Mouse (Mus musculus): ENCODE measurements at regions not wholly inside any gene's neighbourhood (a gene's known extent, or its start where the extent isn't known, plus 50 kb on each side); places are given as distances from the start of the nearest gene placed in this dataset.

GRCm38 (mm10) chr13:90474507-90474906 lies 385.1 kb upstream of the Xrcc4 start:
- no peak for DNase-seq (ENCODE audit: low spot score)
- Histone ChIP-seq H3K4me2 (replicated peaks; ENCODE audit: low read depth, low read length) (no peak overlapping the region), H3K27ac (ENCODE audit: low read depth, low read length) (no peak overlapping the region), H3K9ac (ENCODE audit: low read depth, low read length) (no peak overlapping the region), H3K27me3 (ENCODE audit: control insufficient read depth, insufficient read depth, low read length) (no peaks in the 10 kb centered on the region), H3K4me1 (replicated peaks; ENCODE audit: control insufficient read depth, insufficient read depth, low read length) (no peaks in the 10 kb centered on the region), H3K4me3 (ENCODE audit: low read depth, low read length) (no peak overlapping the region), H3K9me3 (ENCODE audit: control insufficient read depth, low read length) (no peaks in the 10 kb centered on the region), H3K36me3 (ENCODE audit: control insufficient read depth, insufficient read depth, low read length) (no peaks in the 10 kb centered on the region)
- no peak for ATAC-seq (ENCODE audit: low FRiP score)
- WGBS, result 92% methylated on average over 6 of the region's 6 CpGs

GRCm38 (mm10) chr13:90474053-90474452 lies 384.6 kb upstream of the Xrcc4 start:
- H3K9ac ChIP-seq (ENCODE audit: low read depth, low read length), result no peak overlapping the region
- H3K9me3 ChIP-seq (ENCODE audit: control insufficient read depth, low read length), result no peaks in the 10 kb centered on the region
- no peak overlapping the region for H3K27ac ChIP-seq (ENCODE audit: low read depth, low read length)
- DNase-seq (ENCODE audit: low spot score) (no peak), ATAC-seq (ENCODE audit: low FRiP score) (no peak)
- H3K4me3 ChIP-seq (ENCODE audit: low read depth, low read length), result no peak overlapping the region
- H3K27me3 ChIP-seq (ENCODE audit: control insufficient read depth, insufficient read depth, low read length), result no peaks in the 10 kb centered on the region
- no peak overlapping the region for H3K4me2 ChIP-seq (replicated peaks; ENCODE audit: low read depth, low read length)
- H3K4me1 ChIP-seq (replicated peaks; ENCODE audit: control insufficient read depth, insufficient read depth, low read length), result no peaks in the 10 kb centered on the region
- no peaks in the 10 kb centered on the region for H3K36me3 ChIP-seq (ENCODE audit: control insufficient read depth, insufficient read depth, low read length)

- no peak for DNase-seq (ENCODE audit: low spot score)
- H3K9ac ChIP-seq (ENCODE audit: low read depth, low read length), result no peak overlapping the region
- no peak overlapping the region for H3K4me2 ChIP-seq (replicated peaks; ENCODE audit: low read depth, low read length)
- no peak overlapping the region for H3K4me3 ChIP-seq (ENCODE audit: low read depth, low read length)
- H3K4me1 ChIP-seq (replicated peaks; ENCODE audit: control insufficient read depth, insufficient read depth, low read length), result no peaks in the 10 kb centered on the region
- H3K27me3 ChIP-seq (ENCODE audit: control insufficient read depth, insufficient read depth, low read length), result no peaks in the 10 kb centered on the region
- H3K9me3 ChIP-seq (ENCODE audit: control insufficient read depth, low read length), result no peaks in the 10 kb centered on the region
- H3K36me3 ChIP-seq (ENCODE audit: control insufficient read depth, insufficient read depth, low read length), result no peaks in the 10 kb centered on the region
- WGBS, result 83% methylated on average over 8 of the region's 8 CpGs
- no peak overlapping the region for H3K27ac ChIP-seq (ENCODE audit: low read depth, low read length)
- no peak for ATAC-seq (ENCODE audit: low FRiP score)
Measured at GRCm38 (mm10) chr13:90473041-90473825, 383.8 kb upstream of the Xrcc4 start.

GRCm38 (mm10) chr13:90466096-90466495 lies 376.7 kb upstream of the Xrcc4 start:
- no peaks in the 10 kb centered on the region for H3K36me3 ChIP-seq (ENCODE audit: control insufficient read depth, insufficient read depth, low read length)
- ATAC-seq (ENCODE audit: low FRiP score) (no peak), DNase-seq (ENCODE audit: low spot score) (no peak)
- WGBS, result 77% methylated on average over 5 of the region's 5 CpGs
- no peak overlapping the region for H3K27ac ChIP-seq (ENCODE audit: low read depth, low read length)
- no peak overlapping the region for H3K9ac ChIP-seq (ENCODE audit: low read depth, low read length)
- H3K4me2 ChIP-seq (replicated peaks; ENCODE audit: low read depth, low read length), result no peak overlapping the region
- H3K4me1 ChIP-seq (replicated peaks; ENCODE audit: control insufficient read depth, insufficient read depth, low read length), result no peaks in the 10 kb centered on the region
- H3K27me3 ChIP-seq (ENCODE audit: control insufficient read depth, insufficient read depth, low read length), result no peaks in the 10 kb centered on the region
- H3K9me3 ChIP-seq (ENCODE audit: control insufficient read depth, low read length), result no peaks in the 10 kb centered on the region
- no peak overlapping the region for H3K4me3 ChIP-seq (ENCODE audit: low read depth, low read length)

DNA sequence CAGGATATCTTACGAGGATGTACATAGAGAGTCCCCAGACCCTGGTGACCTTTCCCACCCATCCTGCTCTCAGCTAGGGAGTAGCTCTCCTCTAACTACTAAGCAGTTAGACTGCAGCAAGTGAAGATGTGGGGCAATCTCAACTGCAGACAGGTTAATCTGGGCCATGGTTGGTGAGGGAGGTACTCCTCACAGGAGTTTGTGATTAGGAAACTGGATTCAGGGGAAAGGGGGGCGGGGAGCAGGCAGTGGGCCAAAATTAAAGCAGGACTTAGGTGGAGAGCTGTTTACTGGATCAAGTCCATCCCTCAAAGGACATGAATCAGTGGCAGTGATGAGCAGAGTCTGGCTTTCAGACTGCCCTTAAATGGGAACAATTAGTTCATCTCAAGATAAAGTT lies 374.6 kb upstream of the Xrcc4 start:
- no peaks in the 10 kb centered on the region for H3K4me1 ChIP-seq (replicated peaks; ENCODE audit: control insufficient read depth, insufficient read depth, low read length)
- no peaks in the 10 kb centered on the region for H3K27me3 ChIP-seq (ENCODE audit: control insufficient read depth, insufficient read depth, low read length)
- H3K36me3 ChIP-seq (ENCODE audit: control insufficient read depth, insufficient read depth, low read length), result no peaks in the 10 kb centered on the region
- H3K9me3 ChIP-seq (ENCODE audit: control insufficient read depth, low read length), result no peaks in the 10 kb centered on the region
- H3K9ac ChIP-seq (ENCODE audit: low read depth, low read length), result no peak overlapping the region
- WGBS, result 90% methylated on average over 2 of the region's 2 CpGs
- H3K4me3 ChIP-seq (ENCODE audit: low read depth, low read length), result no peak overlapping the region
- ATAC-seq (ENCODE audit: low FRiP score), result no peak
- no peak for DNase-seq (ENCODE audit: low spot score)
- no peak overlapping the region for H3K4me2 ChIP-seq (replicated peaks; ENCODE audit: low read depth, low read length)
- H3K27ac ChIP-seq (ENCODE audit: low read depth, low read length), result no peak overlapping the region

- no peaks in the 10 kb centered on the region for H3K4me1 ChIP-seq (replicated peaks; ENCODE audit: control insufficient read depth, insufficient read depth, low read length)
- no peaks in the 10 kb centered on the region for H3K27me3 ChIP-seq (ENCODE audit: control insufficient read depth, insufficient read depth, low read length)
- no peak for ATAC-seq (ENCODE audit: low FRiP score)
- no peak for DNase-seq (ENCODE audit: low spot score)
- H3K27ac ChIP-seq (ENCODE audit: low read depth, low read length), result no peak overlapping the region
- no peak overlapping the region for H3K4me3 ChIP-seq (ENCODE audit: low read depth, low read length)
- 83% methylated on average over 2 of the region's 2 CpGs for WGBS
- H3K9ac ChIP-seq (ENCODE audit: low read depth, low read length), result no peak overlapping the region
- no peaks in the 10 kb centered on the region for H3K9me3 ChIP-seq (ENCODE audit: control insufficient read depth, low read length)
- H3K4me2 ChIP-seq (replicated peaks; ENCODE audit: low read depth, low read length), result no peak overlapping the region
- no peaks in the 10 kb centered on the region for H3K36me3 ChIP-seq (ENCODE audit: control insufficient read depth, insufficient read depth, low read length)
Measured at GRCm38 (mm10) chr13:90463381-90463780, 374.0 kb upstream of the Xrcc4 start.

DNA sequence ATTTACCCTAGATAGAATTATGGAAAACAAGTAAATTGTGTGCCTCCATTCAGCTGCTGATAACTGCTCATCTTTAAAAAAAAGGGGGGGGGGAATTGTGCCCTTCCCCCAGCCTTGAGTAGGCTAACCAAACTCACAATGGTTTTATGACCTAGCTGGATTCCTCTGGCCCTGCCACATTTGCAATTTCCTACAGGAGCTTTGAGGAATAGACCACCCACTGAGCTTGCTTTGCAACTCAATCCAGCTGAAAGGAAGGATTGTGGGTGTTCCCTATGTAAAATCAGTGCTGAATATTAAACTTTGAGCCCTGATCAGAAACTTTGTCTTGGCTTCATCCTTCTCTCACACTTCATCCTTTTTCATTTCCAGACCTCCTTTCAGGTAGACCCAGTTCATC lies 365.2 kb upstream of the Xrcc4 start:
- no peaks in the 10 kb centered on the region for H3K4me1 ChIP-seq (replicated peaks; ENCODE audit: control insufficient read depth, insufficient read depth, low read length)
- no peak overlapping the region for H3K4me3 ChIP-seq (ENCODE audit: low read depth, low read length)
- H3K36me3 ChIP-seq (ENCODE audit: control insufficient read depth, insufficient read depth, low read length), result no peaks in the 10 kb centered on the region
- ATAC-seq (ENCODE audit: low FRiP score) (no peak), DNase-seq (ENCODE audit: low spot score) (no peak)
- no peak overlapping the region for H3K9ac ChIP-seq (ENCODE audit: low read depth, low read length)
- H3K27ac ChIP-seq (ENCODE audit: low read depth, low read length), result no peak overlapping the region
- H3K27me3 ChIP-seq (ENCODE audit: control insufficient read depth, insufficient read depth, low read length), result no peaks in the 10 kb centered on the region
- H3K4me2 ChIP-seq (replicated peaks; ENCODE audit: low read depth, low read length), result no peak overlapping the region
- no peaks in the 10 kb centered on the region; the same call in 1 of the 2 replicates for H3K9me3 ChIP-seq (ENCODE audit: control insufficient read depth, low read length)

- no peak overlapping the region for H3K27ac ChIP-seq (ENCODE audit: low read depth, low read length)
- H3K4me2 ChIP-seq (replicated peaks; ENCODE audit: low read depth, low read length), result no peak overlapping the region
- no peaks in the 10 kb centered on the region for H3K36me3 ChIP-seq (ENCODE audit: control insufficient read depth, insufficient read depth, low read length)
- no peaks in the 10 kb centered on the region for H3K27me3 ChIP-seq (ENCODE audit: control insufficient read depth, insufficient read depth, low read length)
- H3K9me3 ChIP-seq (ENCODE audit: control insufficient read depth, low read length), result no peaks in the 10 kb centered on the region
- no peak overlapping the region for H3K9ac ChIP-seq (ENCODE audit: low read depth, low read length)
- no peak for ATAC-seq (ENCODE audit: low FRiP score)
- 90% methylated on average over 3 of the region's 3 CpGs for WGBS
- no peak overlapping the region for H3K4me3 ChIP-seq (ENCODE audit: low read depth, low read length)
- DNase-seq (ENCODE audit: low spot score), result no peak
- no peaks in the 10 kb centered on the region for H3K4me1 ChIP-seq (replicated peaks; ENCODE audit: control insufficient read depth, insufficient read depth, low read length)
Measured at GRCm38 (mm10) chr13:90426901-90427300, 337.5 kb upstream of the Xrcc4 start.

- Histone ChIP-seq H3K4me3 (ENCODE audit: low read depth, low read length) (no peak overlapping the region), H3K27me3 (ENCODE audit: control insufficient read depth, insufficient read depth, low read length) (no peaks in the 10 kb centered on the region), H3K9ac (ENCODE audit: low read depth, low read length) (no peak overlapping the region), H3K4me2 (replicated peaks; ENCODE audit: low read depth, low read length) (no peak overlapping the region), H3K27ac (ENCODE audit: low read depth, low read length) (no peak overlapping the region), H3K4me1 (replicated peaks; ENCODE audit: control insufficient read depth, insufficient read depth, low read length) (no peaks in the 10 kb centered on the region), H3K9me3 (ENCODE audit: control insufficient read depth, low read length) (no peaks in the 10 kb centered on the region), H3K36me3 (ENCODE audit: control insufficient read depth, insufficient read depth, low read length) (no peaks in the 10 kb centered on the region)
- WGBS, result 67% methylated on average over 1 of the region's 1 CpGs
- DNase-seq (ENCODE audit: low spot score) (no peak), ATAC-seq (ENCODE audit: low FRiP score) (no peak)
Measured at GRCm38 (mm10) chr13:90425379-90425778, 336.0 kb upstream of the Xrcc4 start.
